Mouse (Mus musculus) bone marrow, adult 2 months (tissue): Measurements from ENCODE around the gene Slc6a6.

Experiments used
- CTCF ChIP-seq: fragments of 200-500 bp; IDR thresholded peaks from 2 replicates; pipeline ENCODE4 v1.5.1; 2011; ENCODE audit warnings: low read length, control low read depth; ENCODE audit not compliant: control insufficient read depth, insufficient read depth
- POLR2A ChIP-seq: fragments of 200-500 bp; IDR thresholded peaks from 2 replicates; pipeline ENCODE4 v1.6.1; 2011; ENCODE audit warnings: low read depth, mild to moderate bottlenecking, control low read depth, low read length, borderline replicate concordance; ENCODE audit not compliant: control insufficient read depth

DNA sequence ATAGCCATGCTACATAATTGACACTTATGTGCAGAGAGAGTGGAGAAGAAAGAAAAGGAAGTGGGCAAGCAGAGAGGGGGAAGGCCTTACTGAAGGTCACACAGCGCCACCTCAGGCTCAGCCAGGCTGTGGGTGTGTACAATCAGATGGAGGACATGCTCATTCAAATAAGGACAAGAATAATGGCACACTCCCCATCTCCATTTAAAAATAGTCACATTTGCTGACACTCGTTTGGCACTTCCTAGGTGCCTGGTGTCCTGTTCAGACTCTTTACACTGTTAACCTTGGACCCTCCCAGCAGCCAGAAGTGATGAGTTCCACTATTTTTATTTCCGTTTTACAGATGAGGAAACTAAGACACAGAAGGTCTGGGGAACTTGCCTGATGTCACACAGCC, 732 bp upstream of the Slc6a6 start:
- TF ChIP-seq CTCF (peak; percentile 82), POLR2A (no peak)
